Mouse (Mus musculus) olfactory bulb, adult 2 months (tissue): Measurements from ENCODE around the gene Mlf2. TPM values are rescaled to one million over a fixed set of nuclear protein-coding genes. Genes with fewer than 3 reads are reported as not detected.

Experiments used
- H3K27ac ChIP-seq: fragments of 200-500 bp; 2 replicates; pipeline ENCODE4 v1.5.1; 2012; ENCODE audit warnings: low read depth, low read length; ENCODE audit not compliant: insufficient read depth
- H3K4me1 ChIP-seq: fragments of 200-500 bp; 2 replicates; pipeline ENCODE4 v1.6.1; 2012; ENCODE audit warnings: low read length; ENCODE audit not compliant: control insufficient read depth, insufficient read depth
- H3K4me3 ChIP-seq: fragments of 200-500 bp; 2 replicates; pipeline ENCODE4 v1.5.1; 2012; ENCODE audit warnings: mild to moderate bottlenecking, low read depth, low read length, moderate library complexity; ENCODE audit not compliant: insufficient read depth
- CTCF ChIP-seq: fragments of 200-500 bp; IDR thresholded peaks from 2 replicates; pipeline ENCODE4 v1.5.1; 2012; ENCODE audit warnings: low read depth, mild to moderate bottlenecking, low read length, moderate library complexity; ENCODE audit not compliant: insufficient read depth
- POLR2A ChIP-seq: fragments of 200-500 bp; IDR thresholded peaks from 2 replicates; pipeline ENCODE4 v1.6.1; 2012; ENCODE audit warnings: mild to moderate bottlenecking, low read depth, low read length, moderate library complexity; ENCODE audit not compliant: insufficient read depth
- WGBS: fragments of 180-500 bp; shearing (Covaris S2); methylation state at CpG from one replicate; pipeline ENCODE4 v1.1.7; 2018; 5-methylcytosine and 5-hydroxymethylcytosine counted together
- polyA plus RNA-seq: library from polyadenylated mRNA; stranded (reverse); fragments of >200 nt; gene quantifications from 2 replicates; pipeline ENCODE4 v1.2.4, GENCODE M21; 2012; ENCODE audit warnings: low replicate concordance; ENCODE audit not compliant: missing spikeins, insufficient read depth, insufficient read length

The Mlf2 gene
- polyA plus RNA-seq, 1 experiment = not detected

GRCm38 (mm10) chr6:124898359-124898758, 32.8 kb upstream of the Mlf2 start:
- Histone ChIP-seq H3K4me3 (no peak overlapping the region), H3K27ac (no peak overlapping the region), H3K4me1 (peaks cover under 1% of the 10 kb centered on the region; the same call in 1 of the 2 replicates)
- 78% methylated on average over 3 of the region's 3 CpGs for WGBS
- TF ChIP-seq POLR2A (no peak), CTCF (no peak)

GRCm38 (mm10) chr6:124900056-124900800, 31.0 kb upstream of the Mlf2 start:
- Histone ChIP-seq H3K4me3 (no peak overlapping the region), H3K4me1 (peaks cover 11% of the 10 kb centered on the region), H3K27ac (no peak overlapping the region; the same call in 1 of the 2 replicates)
- WGBS = 61% methylated on average over 8 of the region's 8 CpGs
- TF ChIP-seq CTCF (no peak), POLR2A (no peak)

- H3K4me1 ChIP-seq = peaks cover 13% of the 10 kb centered on the region
- no peak for TF ChIP-seq POLR2A
- no peak for TF ChIP-seq CTCF
- WGBS = 76% methylated on average over 10 of the region's 10 CpGs
- H3K27ac ChIP-seq = no peak overlapping the region; the same call in 1 of the 2 replicates
- H3K4me3 ChIP-seq = no peak overlapping the region
These were observed 30.2 kb upstream of the Mlf2 start for GRCm38 (mm10) chr6:124900801-124901480.

GRCm38 (mm10) chr6:124901851-124902250, 29.3 kb upstream of the Mlf2 start:
- Histone ChIP-seq H3K4me3 (no peak overlapping the region), H3K27ac (no peak overlapping the region; the same call in 1 of the 2 replicates), H3K4me1 (peaks cover 13% of the 10 kb centered on the region)
- TF ChIP-seq CTCF (no peak), POLR2A (no peak)

GRCm38 (mm10) chr6:124903580-124904151, 27.5 kb upstream of the Mlf2 start:
- H3K4me1 ChIP-seq = peaks cover 13% of the 10 kb centered on the region
- peak overlapping the region; percentile 34 for H3K4me3 ChIP-seq
- TF ChIP-seq CTCF (peak; percentile 94), POLR2A (0 out of 2 replicates have a peak, but pooled peaks have one; percentile 32)
- peak overlapping the region; percentile 88 for H3K27ac ChIP-seq
- WGBS = under 1% methylated on average over 23 of the region's 23 CpGs

GRCm38 (mm10) chr6:124904161-124904981, 26.8 kb upstream of the Mlf2 start:
- Histone ChIP-seq H3K4me3 (peak overlapping the region; percentile 37), H3K4me1 (peaks cover 13% of the 10 kb centered on the region)
- 8% methylated on average over 24 of the region's 24 CpGs for WGBS

GRCm38 (mm10) chr6:124904991-124905860, 26.0 kb upstream of the Mlf2 start:
- peak overlapping the region; percentile 93 for H3K27ac ChIP-seq
- H3K4me3 ChIP-seq = 0 out of 2 replicates have a peak overlapping the region, but pooled peaks have one; percentile 37
- WGBS = 38% methylated on average over 16 of the region's 16 CpGs
- H3K4me1 ChIP-seq = peaks cover 18% of the 10 kb centered on the region
- TF ChIP-seq POLR2A = no peak
- no peak for TF ChIP-seq CTCF

More at GRCm38 (mm10) chr6:124904161-124904981, 26.8 kb upstream of the Mlf2 start:
- no peak for TF ChIP-seq CTCF
- TF ChIP-seq POLR2A = 0 out of 2 replicates have a peak, but pooled peaks have one; percentile 6
- peak overlapping the region; percentile 93 for H3K27ac ChIP-seq
